Mouse (Mus musculus) midbrain, embryonic 11.5 days (tissue): ENCODE data around the gene Tardbp. TPM values are rescaled to one million over a fixed set of nuclear protein-coding genes. Genes with fewer than 3 reads are reported as not detected.

Experiments used
- ATAC-seq: fragments of 200-750 bp; cut with Nextera tagmentation; 2 replicates; pipeline ENCODE4 v1.8.0; 2017; ENCODE audit warnings: moderate TSS enrichment, moderate library complexity; ENCODE audit not compliant: low FRiP score
- DNase-seq: peaks from one replicate; pipeline ENCODE4 v3.0.0; 2015; ENCODE audit warnings: low spot score; ENCODE audit errors: missing footprints
- H3K27ac ChIP-seq: fragments of 300-500 bp; sonication (generic); 2 replicates; pipeline ENCODE4 v1.5.1; 2014; ENCODE audit warnings: low read depth, low read length
- H3K27me3 ChIP-seq: fragments of 300-500 bp; sonication (generic); 2 replicates; pipeline ENCODE4 v1.6.1; 2014; ENCODE audit warnings: mild to moderate bottlenecking, low read length, moderate library complexity, mixed read lengths; ENCODE audit not compliant: control insufficient read depth, insufficient read depth
- H3K36me3 ChIP-seq: fragments of 300-500 bp; sonication (generic); 2 replicates; pipeline ENCODE4 v1.6.1; 2014; ENCODE audit warnings: mild to moderate bottlenecking, low read length, moderate library complexity, mixed read lengths; ENCODE audit not compliant: control insufficient read depth, insufficient read depth
- H3K4me1 ChIP-seq: fragments of 300-500 bp; sonication (generic); 2 replicates; pipeline ENCODE4 v1.6.1; 2014; ENCODE audit warnings: low read length; ENCODE audit not compliant: control insufficient read depth, insufficient read depth
- H3K4me2 ChIP-seq: fragments of 300-500 bp; sonication (generic); 2 replicates; pipeline ENCODE4 v1.6.1; 2014; ENCODE audit warnings: mild to moderate bottlenecking, moderate library complexity
- H3K4me3 ChIP-seq: fragments of 300-500 bp; sonication (generic); 2 replicates; pipeline ENCODE4 v1.5.1; 2014; ENCODE audit warnings: low read depth, low read length
- H3K9ac ChIP-seq: fragments of 300-500 bp; sonication (generic); 2 replicates; pipeline ENCODE4 v1.6.1; 2014; ENCODE audit warnings: low read length
- H3K9me3 ChIP-seq: fragments of 300-500 bp; sonication (generic); 2 replicates; pipeline ENCODE4 v1.6.1; 2016; ENCODE audit warnings: low read length; ENCODE audit not compliant: control insufficient read depth
- WGBS: fragments of 180-500 bp; shearing (Covaris S2); extraction: QIAGEN DNeasy Blood & Tissue Kit; methylation state at CpG from one replicate; pipeline ENCODE4 v1.1.7; 2014; 5-methylcytosine and 5-hydroxymethylcytosine counted together
- polyA plus RNA-seq: library from polyadenylated mRNA; unstranded; fragments of >200 nt; fragmentation: Nextera tagmentation; extraction: Ambion mirVana; gene quantifications from 2 replicates; pipeline ENCODE4 v1.2.1, GENCODE M21; 2014

Tardbp gene
- polyA plus RNA-seq, 1 experiment from 2014 or later = 221 TPM

- Histone ChIP-seq H3K36me3 (peaks cover 6% of the 10 kb centered on the region; the same call in 1 of the 2 replicates), H3K9me3 (no peaks in the 10 kb centered on the region), H3K4me3 (no peak overlapping the region), H3K4me1 (no peaks in the 10 kb centered on the region), H3K4me2 (no peak overlapping the region), H3K27ac (no peak overlapping the region), H3K27me3 (no peaks in the 10 kb centered on the region), H3K9ac (no peak overlapping the region)
- DNase-seq (no peak), ATAC-seq (no peak)
- WGBS = 93% methylated on average over 5 of the region's 5 CpGs
Observed at GRCm38 (mm10) chr4:148609805-148610204, 17.0 kb downstream of the Tardbp start.

- ATAC-seq (no peak), DNase-seq (no peak)
- Histone ChIP-seq H3K4me3 (no peak overlapping the region), H3K9ac (no peak overlapping the region), H3K4me1 (no peaks in the 10 kb centered on the region), H3K36me3 (no peaks in the 10 kb centered on the region), H3K9me3 (no peaks in the 10 kb centered on the region), H3K4me2 (no peak overlapping the region), H3K27me3 (no peaks in the 10 kb centered on the region), H3K27ac (no peak overlapping the region)
- WGBS = 28% methylated on average over 5 of the region's 5 CpGs
Observed at GRCm38 (mm10) chr4:148607758-148608157, 19.1 kb downstream of the Tardbp start.

GRCm38 (mm10) chr4:148604541-148605165 is 22.2 kb downstream of the Tardbp start:
- Histone ChIP-seq H3K4me1 (no peaks in the 10 kb centered on the region), H3K27me3 (no peaks in the 10 kb centered on the region), H3K4me3 (no peak overlapping the region), H3K9me3 (no peaks in the 10 kb centered on the region), H3K4me2 (no peak overlapping the region), H3K27ac (no peak overlapping the region), H3K36me3 (no peaks in the 10 kb centered on the region), H3K9ac (no peak overlapping the region)
- WGBS = 90% methylated on average over 3 of the region's 3 CpGs
- ATAC-seq = peak; percentile 44; the same call in 1 of the 2 replicates
- DNase-seq = no peak

GRCm38 (mm10) chr4:148604141-148604540 is 22.7 kb downstream of the Tardbp start:
- Histone ChIP-seq H3K9me3 (no peaks in the 10 kb centered on the region), H3K9ac (no peak overlapping the region), H3K4me2 (no peak overlapping the region), H3K4me3 (no peak overlapping the region), H3K36me3 (no peaks in the 10 kb centered on the region), H3K27ac (no peak overlapping the region), H3K4me1 (no peaks in the 10 kb centered on the region), H3K27me3 (no peaks in the 10 kb centered on the region)
- 78% methylated on average over 7 of the region's 7 CpGs for WGBS
- DNase-seq (no peak), ATAC-seq (no peak)

- Histone ChIP-seq H3K4me2 (no peak overlapping the region), H3K27me3 (no peaks in the 10 kb centered on the region), H3K9me3 (no peaks in the 10 kb centered on the region), H3K4me1 (no peaks in the 10 kb centered on the region), H3K36me3 (peaks cover 2% of the 10 kb centered on the region; the same call in 1 of the 2 replicates), H3K9ac (no peak overlapping the region; the same call in 1 of the 2 replicates), H3K4me3 (no peak overlapping the region), H3K27ac (no peak overlapping the region)
- WGBS = 70% methylated on average over 10 of the region's 10 CpGs
- ATAC-seq (no peak; the same call in 1 of the 2 replicates), DNase-seq (no peak)
Observed at GRCm38 (mm10) chr4:148603376-148604139, 23.3 kb downstream of the Tardbp start.

GRCm38 (mm10) chr4:148602357-148603120 is 24.3 kb downstream of the Tardbp start, which contains the start of gene Masp2:
Gene Masp2, plus strand, starts transcription at chr4:148602554.
- 88% methylated on average over 14 of the region's 14 CpGs for WGBS
- Histone ChIP-seq H3K4me1 (no peaks in the 10 kb centered on the region), H3K36me3 (peaks cover 9% of the 10 kb centered on the region), H3K4me2 (no peak within 1 kb of the TSS), H3K9ac (no peak within 1 kb of the TSS), H3K9me3 (no peaks in the 10 kb centered on the region), H3K27me3 (no peaks in the 10 kb centered on the region), H3K4me3 (no peak within 1 kb of the TSS), H3K27ac (no peak within 1 kb of the TSS)
- ATAC-seq (no peak), DNase-seq (no peak)

GRCm38 (mm10) chr4:148601871-148602270 is 24.9 kb downstream of the Tardbp start:
- H3K9ac ChIP-seq = no peak overlapping the region
- WGBS = 84% methylated on average over 4 of the region's 4 CpGs
- ATAC-seq = no peak

GRCm38 (mm10) chr4:148600316-148600715 is 26.5 kb downstream of the Tardbp start:
- Histone ChIP-seq H3K4me3 (no peak overlapping the region), H3K9ac (no peak overlapping the region), H3K27me3 (no peaks in the 10 kb centered on the region), H3K4me1 (no peaks in the 10 kb centered on the region), H3K27ac (no peak overlapping the region), H3K9me3 (no peaks in the 10 kb centered on the region), H3K36me3 (peaks cover 15% of the 10 kb centered on the region), H3K4me2 (no peak overlapping the region)
- no peak for ATAC-seq
- 86% methylated on average over 4 of the region's 4 CpGs for WGBS
- no peak for DNase-seq

More at GRCm38 (mm10) chr4:148601871-148602270, 24.9 kb downstream of the Tardbp start:
- H3K36me3 ChIP-seq = peaks cover 13% of the 10 kb centered on the region
- no peak for DNase-seq
- no peak overlapping the region for H3K4me3 ChIP-seq
- no peak overlapping the region for H3K4me2 ChIP-seq
- no peak overlapping the region for H3K27ac ChIP-seq
- H3K4me1 ChIP-seq = no peaks in the 10 kb centered on the region
- no peaks in the 10 kb centered on the region for H3K9me3 ChIP-seq
- H3K27me3 ChIP-seq = no peaks in the 10 kb centered on the region

GRCm38 (mm10) chr4:148598826-148599225 is 28.0 kb downstream of the Tardbp start:
- no peaks in the 10 kb centered on the region for H3K27me3 ChIP-seq
- no peaks in the 10 kb centered on the region for H3K4me1 ChIP-seq
- H3K4me2 ChIP-seq = no peak overlapping the region
- H3K36me3 ChIP-seq = peaks cover 22% of the 10 kb centered on the region
- DNase-seq = no peak
- no peak overlapping the region for H3K4me3 ChIP-seq
- no peak overlapping the region for H3K27ac ChIP-seq
- H3K9ac ChIP-seq = no peak overlapping the region
- no peaks in the 10 kb centered on the region for H3K9me3 ChIP-seq
- ATAC-seq = no peak
- WGBS = 96% methylated on average over 12 of the region's 12 CpGs
